Mouse (Mus musculus): Measurements from ENCODE around the gene 6030408B16Rik. TPM values are rescaled to one million over a fixed set of nuclear protein-coding genes. Genes with fewer than 3 reads are reported as not detected.
"Not testable (repeated sequence)": the region's sequence is repeated elsewhere in the genome, so short reads cannot be mapped to it uniquely, and the experiment has no call there.

Gene 6030408B16Rik
- polyA plus RNA-seq, 1 experiment, result not detected

DNA sequence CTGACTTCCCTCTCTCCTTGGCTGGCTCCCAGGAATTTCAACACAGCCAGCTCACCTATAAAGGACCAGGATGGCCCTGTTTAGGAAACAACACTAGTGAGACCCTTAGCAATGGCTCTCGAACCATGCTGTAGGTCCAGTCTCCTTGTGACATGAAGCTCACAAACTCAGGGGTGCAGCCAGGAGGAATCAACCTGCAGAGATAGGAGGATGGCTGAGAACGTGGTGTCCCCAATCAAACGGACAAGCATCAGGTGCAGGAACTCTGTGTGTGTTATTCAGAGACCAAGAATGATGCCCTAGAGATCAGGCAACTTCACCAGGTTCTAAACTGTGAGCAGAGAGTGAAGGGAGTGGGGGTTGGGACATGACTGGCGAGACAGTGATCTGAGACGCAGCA is 29.1 kb downstream of the 6030408B16Rik start:
- TF ChIP-seq CTCF (IDR thresholded peaks at IDR 0.05; ENCODE audit: insufficient read depth, low read depth, low read length), result no peak
- TF ChIP-seq POLR2A (IDR thresholded peaks at IDR 0.05; ENCODE audit: insufficient read depth, low read depth, low read length), result no peak
- 88% methylated on average over 5 of the region's 5 CpGs for WGBS
- Histone ChIP-seq H3K4me3 (ENCODE audit: insufficient read depth, low read depth, low read length) (no peak overlapping the region), H3K4me1 (ENCODE audit: control insufficient read depth, insufficient read depth, low read length) (no peaks in the 10 kb centered on the region), H3K27ac (ENCODE audit: insufficient read depth, low read depth, low read length) (no peak overlapping the region)

DNA sequence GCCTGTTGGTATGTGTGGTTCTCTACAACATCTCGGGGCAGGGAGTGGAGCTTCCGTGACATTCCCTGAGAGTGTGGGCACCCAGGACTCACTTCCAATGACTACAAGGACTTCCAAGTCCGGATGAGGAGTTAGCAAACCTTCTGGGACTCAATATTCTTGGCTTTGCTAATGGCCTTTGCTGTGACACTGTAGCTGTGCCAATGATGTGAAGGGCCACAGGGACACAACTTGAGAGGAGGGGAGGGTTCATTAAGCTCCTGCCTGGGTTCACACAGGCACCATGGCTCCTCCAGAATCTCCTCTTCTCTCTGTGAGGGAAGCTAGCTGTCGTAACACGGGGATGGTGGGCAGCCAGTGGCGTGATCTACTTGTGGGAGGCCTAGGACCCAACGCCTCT is 29.6 kb downstream of the 6030408B16Rik start:
- Histone ChIP-seq H3K4me3 (ENCODE audit: insufficient read depth, low read depth, low read length) (no peak overlapping the region), H3K27ac (ENCODE audit: insufficient read depth, low read depth, low read length) (no peak overlapping the region), H3K4me1 (ENCODE audit: control insufficient read depth, insufficient read depth, low read length) (peaks cover 3% of the 10 kb centered on the region; the same call in 1 of the 2 replicates)
- 93% methylated on average over 7 of the region's 7 CpGs for WGBS
- no peak for TF ChIP-seq CTCF (IDR thresholded peaks at IDR 0.05; ENCODE audit: insufficient read depth, low read depth, low read length)
- no peak for TF ChIP-seq POLR2A (IDR thresholded peaks at IDR 0.05; ENCODE audit: insufficient read depth, low read depth, low read length)

DNA sequence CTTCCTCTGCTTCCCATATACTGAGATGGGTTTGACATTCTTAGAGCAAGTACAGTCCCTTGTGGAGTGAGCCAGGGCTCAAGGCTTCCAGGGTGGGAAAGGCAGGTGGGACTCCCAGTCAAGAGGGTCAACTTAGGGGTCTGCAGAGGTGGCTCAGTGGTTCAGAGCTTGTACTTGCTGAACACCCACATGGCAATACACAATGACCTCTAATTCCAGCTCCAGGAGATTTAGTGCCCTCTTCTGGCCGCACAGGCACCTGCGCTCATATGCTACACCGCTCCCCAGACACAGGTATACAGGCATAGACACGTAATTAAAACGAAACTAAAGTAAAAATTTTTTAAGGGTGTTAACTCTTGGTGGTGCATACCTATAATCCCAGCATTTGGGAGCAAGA is 30.5 kb downstream of the 6030408B16Rik start:
- WGBS, result 96% methylated on average over 5 of the region's 5 CpGs
- Histone ChIP-seq H3K4me3 (ENCODE audit: insufficient read depth, low read depth, low read length) (no peak overlapping the region), H3K4me1 (ENCODE audit: control insufficient read depth, insufficient read depth, low read length) (peaks cover 3% of the 10 kb centered on the region; the same call in 1 of the 2 replicates), H3K27ac (ENCODE audit: insufficient read depth, low read depth, low read length) (no peak overlapping the region)
- no peak for TF ChIP-seq POLR2A (IDR thresholded peaks at IDR 0.05; ENCODE audit: insufficient read depth, low read depth, low read length)
- no peak for TF ChIP-seq CTCF (IDR thresholded peaks at IDR 0.05; ENCODE audit: insufficient read depth, low read depth, low read length)

DNA sequence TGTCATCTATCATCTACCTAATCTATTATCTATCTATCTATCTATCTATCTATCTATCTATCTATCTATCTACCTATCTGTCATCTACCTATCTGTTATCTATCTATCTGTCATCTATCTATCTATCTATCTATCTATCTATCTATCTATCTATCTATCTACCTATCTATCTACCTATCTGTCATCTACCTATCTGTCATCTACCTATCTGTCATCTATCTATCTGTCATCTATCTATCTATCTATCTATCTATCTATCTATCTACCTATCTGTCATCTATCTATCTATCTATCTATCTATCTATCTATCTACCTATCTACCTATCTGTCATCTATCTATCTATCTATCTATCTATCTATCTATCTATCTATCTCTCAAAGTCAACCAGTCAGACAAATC is 31.4 kb downstream of the 6030408B16Rik start:
- not testable (repeated sequence) for H3K27ac ChIP-seq (ENCODE audit: insufficient read depth, low read depth, low read length); H3K4me1 ChIP-seq (ENCODE audit: control insufficient read depth, insufficient read depth, low read length)

DNA sequence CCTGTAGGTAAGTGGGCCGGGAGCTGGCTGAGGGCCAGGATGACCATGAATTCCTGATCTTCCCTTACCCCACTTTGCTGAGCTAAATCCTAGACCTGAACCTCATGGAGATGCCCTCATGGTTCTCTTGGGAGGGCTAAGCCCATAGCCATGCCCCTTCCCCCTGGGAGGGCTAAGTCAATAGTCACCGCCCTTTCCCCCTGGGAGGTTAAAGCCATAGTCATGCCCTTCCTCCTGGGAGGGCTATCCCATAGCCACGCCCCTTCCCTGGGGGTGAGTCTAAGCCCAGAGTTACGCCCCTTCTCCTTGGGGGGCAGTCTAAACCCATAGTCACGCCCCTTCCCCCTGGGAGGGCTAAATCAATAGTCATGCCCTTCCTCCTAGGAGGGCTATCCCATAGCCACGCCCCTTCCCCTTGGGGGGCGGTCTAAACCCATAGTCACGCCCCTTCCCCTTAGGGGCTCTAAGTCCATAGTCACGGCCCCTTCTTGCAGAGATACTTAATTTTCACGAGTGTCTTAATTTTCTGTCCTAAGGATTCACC is 33.1 kb downstream of the 6030408B16Rik start:
- WGBS, result 35% methylated on average over 10 of the region's 10 CpGs
- TF ChIP-seq POLR2A (IDR thresholded peaks at IDR 0.05; ENCODE audit: insufficient read depth, low read depth, low read length) (no peak), CTCF (IDR thresholded peaks at IDR 0.05; ENCODE audit: insufficient read depth, low read depth, low read length) (no peak)
- Histone ChIP-seq H3K4me1 (ENCODE audit: control insufficient read depth, insufficient read depth, low read length) (peaks cover 11% of the 10 kb centered on the region), H3K4me3 (ENCODE audit: insufficient read depth, low read depth, low read length) (no peak overlapping the region), H3K27ac (ENCODE audit: insufficient read depth, low read depth, low read length) (no peak overlapping the region)

More for the DNA sequence above, 31.4 kb downstream of the 6030408B16Rik start:
- not testable (repeated sequence) for H3K4me3 ChIP-seq (ENCODE audit: insufficient read depth, low read depth, low read length)

DNA sequence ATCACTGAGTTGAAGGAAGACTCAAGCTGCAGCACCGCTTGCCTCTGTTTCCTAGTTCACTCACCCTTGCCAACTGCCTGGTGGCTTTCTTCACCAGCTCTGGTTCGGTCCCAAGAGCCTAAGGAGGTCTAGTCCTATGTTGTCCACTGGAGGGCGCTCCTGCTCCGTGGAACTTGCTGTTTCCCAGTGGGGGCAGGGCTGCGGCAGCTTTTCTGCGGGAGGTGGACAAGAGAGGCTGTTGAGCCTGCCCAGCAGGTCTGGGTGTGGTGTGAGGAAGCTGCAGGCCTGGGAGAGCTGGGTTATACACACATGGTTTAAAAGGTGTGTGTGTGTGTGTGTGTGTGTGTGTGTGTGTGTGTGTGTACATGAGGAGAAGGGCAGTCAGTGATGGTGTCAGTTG is 34.3 kb downstream of the 6030408B16Rik start:
- WGBS, result 2% methylated on average over 6 of the region's 6 CpGs
- H3K4me1 ChIP-seq (ENCODE audit: control insufficient read depth, insufficient read depth, low read length), result peaks cover 14% of the 10 kb centered on the region
- no peak overlapping the region for H3K4me3 ChIP-seq (ENCODE audit: insufficient read depth, low read depth, low read length)
- H3K27ac ChIP-seq (ENCODE audit: insufficient read depth, low read depth, low read length), result no peak overlapping the region
- peak; percentile 89 for TF ChIP-seq CTCF (IDR thresholded peaks at IDR 0.05; ENCODE audit: insufficient read depth, low read depth, low read length)
- no peak for TF ChIP-seq POLR2A (IDR thresholded peaks at IDR 0.05; ENCODE audit: insufficient read depth, low read depth, low read length)

DNA sequence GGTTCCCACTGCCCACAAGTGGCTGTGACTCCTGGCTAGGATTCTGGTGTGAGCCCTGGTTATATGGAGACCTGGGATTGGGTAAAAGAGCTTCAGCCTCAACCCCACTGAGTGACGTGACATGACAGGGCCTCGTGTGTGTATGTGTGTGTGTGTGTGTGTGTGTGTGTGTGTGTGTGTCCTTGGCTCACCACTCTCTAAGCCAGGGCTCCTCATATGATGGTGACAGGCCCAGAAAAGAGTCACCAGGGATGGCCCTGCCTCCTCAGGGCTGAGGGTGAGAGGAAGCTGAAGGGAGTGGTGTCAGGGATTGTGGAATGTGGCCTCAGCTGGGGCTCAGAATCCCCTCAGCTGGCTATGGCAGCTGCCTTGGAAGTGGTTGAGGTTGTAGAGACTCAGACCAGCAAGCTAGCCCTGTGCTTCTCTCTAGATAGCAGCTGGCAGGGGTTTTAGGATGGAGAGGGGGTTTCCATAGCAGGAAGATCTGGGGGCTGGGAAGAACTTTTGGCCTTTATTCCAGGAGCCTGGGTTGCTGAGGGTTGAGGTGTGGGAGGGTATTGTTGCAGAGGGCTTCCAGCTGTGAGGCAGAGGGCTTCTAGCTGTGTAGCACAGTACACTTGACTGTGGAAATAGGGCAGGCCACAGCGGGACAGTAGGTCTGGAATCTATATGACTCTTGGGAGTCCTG is 36.0 kb downstream of the 6030408B16Rik start:
- TF ChIP-seq POLR2A (IDR thresholded peaks at IDR 0.05; ENCODE audit: insufficient read depth, low read depth, low read length), result no peak
- no peak for TF ChIP-seq CTCF (IDR thresholded peaks at IDR 0.05; ENCODE audit: insufficient read depth, low read depth, low read length)
- Histone ChIP-seq H3K27ac (ENCODE audit: insufficient read depth, low read depth, low read length) (no peak overlapping the region), H3K4me1 (ENCODE audit: control insufficient read depth, insufficient read depth, low read length) (peaks cover 29% of the 10 kb centered on the region), H3K4me3 (ENCODE audit: insufficient read depth, low read depth, low read length) (no peak overlapping the region)
- WGBS, result 64% methylated on average over 3 of the region's 3 CpGs

DNA sequence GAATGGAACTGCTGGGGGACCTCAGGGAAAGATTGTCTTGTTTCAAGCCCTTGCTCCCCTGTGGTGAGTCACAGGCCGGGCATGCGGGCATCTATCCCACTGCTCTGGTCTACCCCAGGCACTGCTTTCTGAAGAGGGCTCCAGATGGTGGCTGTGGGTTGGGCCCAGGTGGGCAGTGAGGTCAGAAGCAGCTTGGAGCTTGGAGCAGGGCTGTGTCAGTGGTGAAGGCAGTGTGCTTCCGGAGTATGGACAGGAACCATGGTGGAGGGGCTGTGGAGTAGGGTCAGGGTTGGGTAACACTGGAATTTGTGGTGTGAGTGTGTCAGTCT is 36.5 kb downstream of the 6030408B16Rik start:
- Histone ChIP-seq H3K4me1 (ENCODE audit: control insufficient read depth, insufficient read depth, low read length) (peaks cover 33% of the 10 kb centered on the region), H3K27ac (ENCODE audit: insufficient read depth, low read depth, low read length) (no peak overlapping the region), H3K4me3 (ENCODE audit: insufficient read depth, low read depth, low read length) (no peak overlapping the region)
- whole genome bisulfite sequencing, result 66% methylated on average over 3 of the region's 3 CpGs
- TF ChIP-seq POLR2A (IDR thresholded peaks at IDR 0.05; ENCODE audit: insufficient read depth, low read depth, low read length) (no peak), CTCF (IDR thresholded peaks at IDR 0.05; ENCODE audit: insufficient read depth, low read depth, low read length) (no peak)

DNA sequence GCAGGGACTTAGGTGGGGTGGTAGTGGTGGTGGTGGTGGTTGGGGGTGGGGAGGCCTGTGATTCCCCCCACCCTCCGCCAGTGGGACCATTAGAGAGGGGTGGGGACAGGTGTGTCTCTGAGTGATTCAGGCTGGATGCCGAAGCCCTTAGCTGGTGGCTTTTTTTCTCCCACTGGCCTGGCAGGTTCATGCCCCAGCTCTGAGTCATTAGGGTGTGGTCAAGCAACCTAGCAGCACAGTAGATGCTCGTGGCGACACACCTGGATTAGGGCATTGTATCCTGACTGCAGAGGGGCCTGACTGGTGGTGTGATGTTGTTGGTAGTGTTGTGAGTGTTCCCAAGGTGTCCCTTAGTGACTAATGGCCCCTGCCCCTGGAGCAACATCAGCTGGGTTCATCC is 38.1 kb downstream of the 6030408B16Rik start:
- Histone ChIP-seq H3K4me1 (ENCODE audit: control insufficient read depth, insufficient read depth, low read length) (peaks cover 33% of the 10 kb centered on the region), H3K27ac (ENCODE audit: insufficient read depth, low read depth, low read length) (no peak overlapping the region), H3K4me3 (ENCODE audit: insufficient read depth, low read depth, low read length) (no peak overlapping the region)
- 88% methylated on average over 4 of the region's 4 CpGs for WGBS
- TF ChIP-seq CTCF (IDR thresholded peaks at IDR 0.05; ENCODE audit: insufficient read depth, low read depth, low read length) (no peak), POLR2A (IDR thresholded peaks at IDR 0.05; ENCODE audit: insufficient read depth, low read depth, low read length) (no peak)
